Mouse (Mus musculus) adrenal gland, adult 18-20 months (tissue): ENCODE measurements around the gene Dusp19. TPM values are rescaled to one million over a fixed set of nuclear protein-coding genes. Genes with fewer than 3 reads are reported as not detected.

ENCODE experiments used
- DNase-seq, 2 experiments: peaks; one replicate each; pipeline ENCODE4 v3.0.0; 2021 to 2022; ENCODE audit warnings: low spot score in 2 of 2
- microRNA-seq, 2 experiments: library from miRNA; unstranded; fragments of <30 nt; microRNA quantifications; one replicate each; pipeline ENCODE4 v1.2.0; 2021; ENCODE audit warnings: borderline number of aligned reads in 2 of 2
- total RNA-seq, 2 experiments: library from RNA; stranded (reverse); gene quantifications; 1 replicate in 1 of 2; 2 replicates in 1 of 2; pipeline ENCODE4 v1.2.3; 2021

Dusp19 gene
- total RNA-seq, 2 experiments from 2014 or later = 10.9 to 20.3 TPM

DNA sequence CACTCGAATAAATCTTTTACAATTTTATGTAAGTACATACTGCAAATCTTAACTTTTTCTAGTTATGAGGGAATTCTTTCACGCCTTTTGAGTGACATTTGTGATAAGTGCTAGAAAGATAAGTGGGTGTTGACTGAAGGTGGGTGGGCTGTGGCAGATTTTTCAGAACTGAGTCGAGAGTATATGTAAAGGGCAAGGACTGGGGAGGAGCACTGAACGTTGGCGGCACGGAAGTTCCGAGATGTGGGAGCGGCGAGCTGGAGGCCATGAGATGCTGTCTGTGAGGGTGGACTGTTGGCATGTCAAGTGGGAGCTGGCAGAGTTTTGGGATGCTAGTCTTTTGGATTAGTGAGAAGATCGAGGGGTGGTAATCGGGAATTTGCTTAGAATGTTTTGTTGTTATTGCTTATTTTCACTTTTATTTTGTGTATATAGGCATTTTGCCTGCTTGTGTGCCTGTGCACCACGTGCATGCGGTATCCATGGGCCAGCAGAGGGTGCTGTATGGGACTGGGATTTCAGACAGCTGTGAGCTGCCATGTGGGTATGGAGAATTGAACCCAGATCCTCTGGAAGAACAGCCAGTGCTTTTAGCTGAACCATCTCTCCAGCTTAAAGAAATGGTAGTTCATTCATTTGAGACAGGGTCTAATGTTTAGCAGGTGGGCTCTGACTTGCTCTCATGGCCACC, 15.6 kb downstream of the Dusp19 start:
- no peak for DNase-seq

DNA sequence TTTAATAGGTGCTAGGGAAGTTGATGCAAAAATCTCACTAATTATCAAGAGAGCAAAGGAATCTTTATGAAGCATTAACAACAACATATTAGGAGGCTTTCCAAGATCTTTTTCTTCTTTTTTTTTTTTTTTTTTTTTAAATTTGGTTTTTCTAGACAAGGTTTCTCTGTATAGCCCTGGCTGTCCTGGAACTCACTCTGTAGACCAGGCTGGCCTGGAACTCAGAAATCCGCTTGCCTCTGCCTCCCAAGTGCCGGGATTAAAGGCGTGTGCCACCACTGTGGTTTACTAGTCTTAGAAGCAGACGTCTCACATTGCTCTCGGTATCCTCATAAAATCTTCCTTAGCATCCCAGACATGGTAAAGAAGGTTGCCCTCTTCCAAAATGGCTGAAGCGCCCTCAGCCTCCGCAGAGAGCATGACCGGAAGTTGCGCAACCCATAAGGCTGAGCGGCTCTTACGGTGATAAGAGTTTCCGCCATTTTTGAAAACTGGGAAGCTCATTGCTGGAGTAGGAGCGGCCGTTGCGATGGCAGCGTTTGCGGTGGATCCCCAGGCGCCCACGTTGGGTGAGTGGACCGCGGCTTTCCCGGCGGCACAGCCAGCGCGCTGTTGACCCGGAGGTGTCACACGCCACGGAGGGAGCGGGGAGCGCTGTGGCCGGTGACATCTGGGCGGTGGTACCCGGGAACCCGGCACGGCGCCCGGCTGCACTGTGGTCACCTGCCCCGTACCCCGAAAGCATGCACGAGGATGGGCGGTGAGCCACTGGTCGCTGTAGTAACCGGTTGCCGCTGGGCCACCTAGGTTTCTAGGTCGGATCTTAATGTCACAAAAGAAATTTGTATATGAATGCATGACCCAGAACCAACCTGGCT, 21.8 kb downstream of the Dusp19 start:
- DNase-seq = peak; percentile 93 to 94

DNA sequence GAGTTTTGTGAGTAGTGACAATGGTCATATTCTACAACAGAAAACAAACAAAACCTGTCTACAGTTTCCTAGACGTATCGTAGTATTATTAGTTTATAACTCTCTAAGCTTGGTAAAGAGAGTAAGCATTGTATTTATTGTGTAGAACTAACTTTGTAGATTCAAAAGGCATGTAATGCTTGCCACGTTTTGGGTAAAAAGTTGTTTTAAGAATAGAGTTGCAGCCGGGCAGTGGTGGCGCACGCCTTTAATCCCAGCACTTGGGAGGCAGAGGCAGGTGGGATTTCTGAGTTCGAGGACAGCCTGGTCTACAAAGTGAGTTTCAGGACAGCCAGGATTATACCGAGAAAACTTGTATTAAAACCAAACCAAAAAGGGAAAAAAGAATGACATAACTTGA, 22.6 kb downstream of the Dusp19 start:
- DNase-seq = no peak

DNA sequence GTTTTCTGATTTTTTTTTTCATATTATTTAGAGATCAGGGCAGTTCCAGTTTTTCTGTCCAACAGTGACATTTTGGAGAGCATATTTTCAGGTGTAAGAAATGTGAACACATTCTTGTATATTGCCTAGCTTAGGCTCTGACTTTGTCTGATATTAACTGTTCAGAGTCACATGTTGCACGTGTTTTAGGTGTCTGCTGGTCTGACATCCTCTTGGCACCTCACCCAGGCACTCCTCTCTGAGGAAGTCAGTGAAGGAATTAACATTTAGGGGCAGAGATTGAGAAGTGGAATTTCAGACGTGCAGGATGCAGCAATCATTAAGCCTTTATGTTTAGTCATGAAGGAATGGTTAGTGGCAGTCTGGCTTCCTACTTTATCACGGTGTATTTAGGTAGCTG, 23.0 kb downstream of the Dusp19 start:
- DNase-seq = no peak

DNA sequence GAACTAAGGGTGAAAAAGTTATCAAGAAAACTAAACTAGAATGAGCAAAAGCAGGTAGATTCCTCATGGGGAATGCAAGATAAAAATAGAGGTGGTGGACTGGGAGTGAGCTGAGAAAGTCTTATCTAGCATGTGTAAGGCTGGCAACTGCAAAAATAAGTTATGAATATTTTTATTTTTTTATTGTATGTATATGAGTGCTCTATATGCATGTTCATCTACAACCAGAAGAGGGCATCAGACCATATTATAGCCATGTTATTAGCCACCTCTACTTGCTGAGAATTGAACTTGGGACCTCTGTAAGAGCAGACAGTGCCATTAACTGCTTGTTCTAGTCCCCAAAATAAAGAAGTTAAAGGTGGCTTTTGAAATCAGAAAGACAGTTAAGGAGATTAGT, 44.6 kb downstream of the Dusp19 start:
- DNase-seq = no peak

DNA sequence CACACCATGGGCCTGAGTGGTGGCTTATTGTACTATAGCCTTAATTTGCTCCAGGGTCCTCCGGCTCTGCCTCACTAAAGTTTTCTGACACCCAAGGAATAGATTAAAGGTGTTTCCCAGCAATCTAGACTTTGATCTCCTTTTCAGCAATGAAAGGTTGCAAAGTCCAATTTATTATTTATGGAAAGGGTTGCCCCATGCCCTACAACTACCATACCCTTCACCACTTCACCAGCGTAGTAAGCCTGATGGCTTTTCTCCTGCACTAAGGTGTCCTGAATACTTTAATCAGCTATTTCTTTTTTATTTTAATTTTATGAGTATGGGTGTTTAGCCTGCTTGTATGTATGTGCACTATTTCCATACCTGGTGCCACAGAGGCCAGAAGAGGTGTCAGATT, 45.8 kb downstream of the Dusp19 start:
- no peak for DNase-seq

DNA sequence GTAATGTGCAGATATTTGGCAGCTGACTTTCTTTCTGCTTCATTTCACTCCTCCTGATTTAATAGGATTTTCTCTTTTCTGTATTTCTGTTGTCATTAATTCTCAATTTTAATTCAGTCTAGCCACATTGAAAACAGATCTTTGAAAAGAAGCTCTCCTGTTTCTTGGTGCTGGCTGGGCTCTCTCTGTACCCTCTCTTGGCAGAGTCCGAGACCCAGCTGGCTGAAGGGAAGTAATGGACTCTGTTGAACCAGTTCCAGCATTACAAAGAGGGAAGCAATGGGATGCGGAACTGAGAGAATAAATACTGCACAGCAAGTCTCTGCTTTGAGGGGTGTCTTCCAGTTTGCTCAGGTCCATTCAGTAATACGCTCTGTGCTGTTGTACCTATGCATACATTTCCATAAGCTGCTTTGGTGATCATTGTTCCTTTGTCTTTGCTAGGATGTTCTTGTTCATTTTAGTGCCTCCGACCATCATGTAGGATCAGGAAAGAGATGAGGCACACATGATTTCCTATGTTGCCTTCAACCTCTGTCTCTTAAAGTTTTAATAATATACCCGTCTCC, 50.6 kb downstream of the Dusp19 start:
- no peak for DNase-seq

DNA sequence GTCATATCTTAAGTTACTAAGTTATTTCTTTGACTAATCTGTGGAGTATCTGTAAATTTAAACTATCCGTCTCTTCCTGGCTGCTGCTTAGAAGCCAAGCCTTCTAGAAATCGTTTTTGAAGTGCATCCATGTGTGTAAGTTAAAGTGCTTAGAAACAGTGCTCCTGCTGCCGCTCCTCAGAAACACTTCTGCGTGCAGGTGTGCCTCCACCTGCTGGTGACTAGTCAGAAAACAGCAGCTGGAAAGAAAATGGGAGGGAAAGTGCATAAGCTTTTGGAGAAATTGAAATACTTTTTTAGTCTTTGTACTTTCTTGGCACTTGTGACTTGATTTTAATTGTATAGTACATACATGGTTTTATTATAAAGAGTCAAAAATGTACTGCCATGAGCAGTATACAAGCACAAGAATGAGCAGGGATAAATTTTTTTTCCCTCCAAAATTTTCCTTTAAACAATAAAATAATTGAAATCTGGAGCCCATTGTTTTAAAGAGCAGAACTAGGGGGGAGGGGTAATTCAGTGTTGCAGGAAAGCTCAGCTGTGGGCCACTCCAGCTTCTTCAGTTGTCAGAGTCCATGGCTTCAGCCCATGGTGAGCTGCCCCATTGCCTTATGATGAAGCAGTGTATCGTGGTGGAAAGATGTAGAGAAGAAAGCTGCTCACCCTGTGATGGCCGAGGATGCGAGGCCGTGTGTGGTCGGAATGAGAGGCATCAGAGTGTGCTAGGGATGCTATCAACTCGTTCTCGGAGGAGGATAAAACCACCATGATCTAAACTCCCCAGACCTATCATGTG, 53.2 kb downstream of the Dusp19 start:
- no peak for DNase-seq

DNA sequence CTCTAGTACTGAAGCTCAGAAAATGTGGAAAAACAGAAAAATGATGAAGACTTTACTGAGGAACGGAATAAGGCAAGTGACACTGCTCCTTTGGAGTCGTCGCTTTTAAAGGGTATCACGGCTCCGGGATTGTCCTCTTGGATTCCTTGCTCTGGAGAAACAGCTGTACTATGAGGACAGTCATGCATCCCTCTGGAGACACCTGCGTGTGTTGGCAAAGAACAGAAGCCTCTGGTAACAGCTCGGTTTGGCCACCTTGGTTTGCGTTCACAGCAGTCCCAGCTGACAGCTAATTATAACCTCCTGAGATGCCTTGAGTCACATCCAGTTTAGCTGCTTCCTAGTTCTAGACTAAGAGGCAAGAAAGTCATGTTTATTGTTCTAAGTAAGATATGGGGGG, 62.0 kb downstream of the Dusp19 start:
- no peak for DNase-seq

Small RNAs within 50 kb of the gene (microRNA-seq; reads per million reads assigned to microRNA genes)
- gene Mir684-1 = 0 reads per million in 2 experiments

Other genes starting within 250 kb of the Dusp19 start
- gene Frzb, start 169.4 kb upstream of the Dusp19 start, total RNA-seq = 100 to 1,000 TPM in 1 of 2 experiments, 1 to 10 TPM in 1; 3.9 to 181 TPM
- gene Nckap1, start 35.7 kb upstream of the Dusp19 start, total RNA-seq = 100 to 1,000 TPM; 116 to 178 TPM
- gene Nup35, start 191 bp downstream of the Dusp19 start, total RNA-seq = 10 to 100 TPM; 16.5 to 27.4 TPM